Mouse (Mus musculus): ENCODE data around the gene Hspd1. TPM values are rescaled to one million over a fixed set of nuclear protein-coding genes. Genes with fewer than 3 reads are reported as not detected.
A peak's percentile ranks its signal among the peaks of the same experiment; 100 is the strongest.
"Not testable (repeated sequence)": the region's sequence is repeated elsewhere in the genome, so short reads cannot be mapped to it uniquely, and the experiment has no call there.

Hspd1 gene
- 398 and 406 TPM in 2 replicates for polyA plus RNA-seq (2016; fragmentation: Nextera tagmentation; extraction: Ambion mirVana)

GRCm38 (mm10) chr1:55087932-55088610 is at the start of gene Hspd1, which contains the start of gene Hspe1:
TSS of gene Hspd1 (minus strand) at chr1:55088243.
TSS of gene Hspe1 (plus strand) at chr1:55088132.
- Histone ChIP-seq H3K9ac (peak within 1 kb of the TSS; percentile 93), H3K27ac (peak within 1 kb of the TSS; percentile 96), H3K4me1 (peaks cover 49% of the 10 kb centered on the region), H3K4me3 (replicated peaks) (peak within 1 kb of the TSS; percentile 89), H3K4me2 (peak within 1 kb of the TSS; percentile 86), H3K36me3 (replicated peaks) (peaks cover 34% of the 10 kb centered on the region), H3K27me3 (no peaks in the 10 kb centered on the region), H3K9me3 (no peaks in the 10 kb centered on the region)
- ATAC-seq (ENCODE audit: low FRiP score) = peak; percentile 95
- WGBS = under 1% methylated on average over 73 of the region's 76 CpGs

- H3K36me3 ChIP-seq (replicated peaks) = peaks cover 22% of the 10 kb centered on the region; the same call in 1 of the 2 replicates
- no peak overlapping the region for H3K4me3 ChIP-seq (replicated peaks)
- H3K4me1 ChIP-seq = peaks cover 17% of the 10 kb centered on the region
- H3K9me3 ChIP-seq = no peaks in the 10 kb centered on the region
- no peak for ATAC-seq (ENCODE audit: low FRiP score)
- 92% methylated on average over 1 of the region's 1 CpGs for WGBS
- no peak overlapping the region for H3K4me2 ChIP-seq
- H3K27ac ChIP-seq = no peak overlapping the region
- no peak overlapping the region for H3K9ac ChIP-seq
- H3K27me3 ChIP-seq = no peaks in the 10 kb centered on the region
These were observed 47.8 kb upstream of the Hspd1 start for GRCm38 (mm10) chr1:55135846-55136245.

- Histone ChIP-seq H3K36me3 (replicated peaks) (peaks cover 12% of the 10 kb centered on the region; the same call in 1 of the 2 replicates), H3K27me3 (no peaks in the 10 kb centered on the region), H3K4me2 (no peak overlapping the region), H3K4me3 (replicated peaks) (no peak overlapping the region), H3K4me1 (peaks cover 20% of the 10 kb centered on the region), H3K27ac (no peak overlapping the region), H3K9ac (no peak overlapping the region), H3K9me3 (no peaks in the 10 kb centered on the region)
- 85% methylated on average over 3 of the region's 3 CpGs for WGBS
- ATAC-seq (ENCODE audit: low FRiP score) = no peak
These were observed 46.3 kb upstream of the Hspd1 start for GRCm38 (mm10) chr1:55134301-55134700.

GRCm38 (mm10) chr1:55133173-55133572 is 45.1 kb upstream of the Hspd1 start:
- no peak for ATAC-seq (ENCODE audit: low FRiP score)
- WGBS = 79% methylated on average over 2 of the region's 2 CpGs
- no peak overlapping the region for H3K27ac ChIP-seq
- H3K36me3 ChIP-seq (replicated peaks) = peaks cover 8% of the 10 kb centered on the region; the same call in 1 of the 2 replicates
- no peak overlapping the region; the same call in 1 of the 2 replicates for H3K4me2 ChIP-seq
- H3K4me1 ChIP-seq = peaks cover 20% of the 10 kb centered on the region
- H3K4me3 ChIP-seq (replicated peaks) = no peak overlapping the region
- no peaks in the 10 kb centered on the region for H3K27me3 ChIP-seq
- no peak overlapping the region for H3K9ac ChIP-seq
- H3K9me3 ChIP-seq = no peaks in the 10 kb centered on the region

DNA sequence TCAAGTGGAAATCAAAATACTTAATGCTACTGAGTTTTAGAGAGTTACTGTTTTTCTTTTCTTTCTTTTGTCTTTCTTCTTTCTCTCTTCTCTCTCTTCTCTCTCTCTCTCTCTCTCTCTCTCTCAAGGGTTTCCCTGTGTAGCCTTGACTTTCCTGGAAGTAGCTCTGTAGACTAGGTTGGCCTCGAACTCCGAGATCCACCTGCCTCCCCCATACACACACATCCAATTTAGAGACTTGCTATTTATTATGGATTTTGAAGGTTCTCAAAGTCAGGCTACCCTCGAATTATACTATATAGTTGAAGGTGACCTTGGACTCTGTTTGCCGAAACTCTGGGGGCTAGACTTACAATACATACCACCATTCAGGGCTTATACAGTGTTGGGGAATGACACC is 44.3 kb upstream of the Hspd1 start:
- H3K4me1 ChIP-seq = peaks cover 20% of the 10 kb centered on the region
- peak overlapping the region; percentile 97 for H3K9ac ChIP-seq
- no peak overlapping the region for H3K27ac ChIP-seq
- no peaks in the 10 kb centered on the region for H3K27me3 ChIP-seq
- peak overlapping the region; percentile 71 for H3K4me2 ChIP-seq
- WGBS = 79% methylated on average over 4 of the region's 4 CpGs
- no peak for ATAC-seq (ENCODE audit: low FRiP score)
- 0 out of 2 replicates have a peak, but pooled peaks cover 4% of the 10 kb centered on the region for H3K36me3 ChIP-seq (replicated peaks)
- no peaks in the 10 kb centered on the region for H3K9me3 ChIP-seq
- H3K4me3 ChIP-seq (replicated peaks) = peak overlapping the region; percentile 89

DNA sequence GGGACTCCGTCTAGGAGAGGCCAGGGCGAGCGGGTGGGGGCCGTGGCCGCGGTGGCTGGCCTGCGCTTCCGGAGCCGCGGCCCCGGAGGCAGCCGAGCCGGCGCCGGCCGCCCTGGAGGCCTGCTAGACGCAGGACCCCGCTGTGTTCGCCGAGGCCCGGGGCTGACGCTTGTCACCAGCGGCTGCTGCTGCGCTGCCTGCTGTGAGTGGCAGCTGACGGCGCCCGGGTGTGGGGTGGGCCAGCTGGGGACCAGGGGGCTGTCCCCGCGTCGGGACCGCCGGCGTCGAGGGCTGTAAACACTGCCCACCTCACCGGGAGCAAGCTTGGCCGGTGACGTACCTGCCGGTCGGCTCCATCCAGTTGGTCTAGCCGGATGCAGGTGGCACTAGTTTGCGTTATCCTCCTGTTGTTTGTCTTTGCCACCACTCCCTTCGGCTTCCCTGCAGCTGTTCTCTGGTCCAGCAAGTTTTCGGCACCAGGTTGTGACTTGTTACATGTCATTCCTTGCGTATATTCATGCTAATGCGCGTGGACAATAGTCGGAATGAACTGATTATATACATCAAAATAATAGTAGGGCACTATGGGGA is 43.5 kb upstream of the Hspd1 start:
- Histone ChIP-seq H3K9ac (peak overlapping the region; percentile 97), H3K27ac (peak overlapping the region; percentile 98), H3K4me1 (peaks cover 20% of the 10 kb centered on the region), H3K36me3 (replicated peaks) (0 out of 2 replicates have a peak, but pooled peaks cover 4% of the 10 kb centered on the region), H3K27me3 (no peaks in the 10 kb centered on the region), H3K4me3 (replicated peaks) (peak overlapping the region; percentile 89), H3K4me2 (peak overlapping the region; percentile 71), H3K9me3 (no peaks in the 10 kb centered on the region)
- peak; percentile 89 for ATAC-seq (ENCODE audit: low FRiP score)
- WGBS = under 1% methylated on average over 43 of the region's 47 CpGs

GRCm38 (mm10) chr1:55130943-55131401 is 42.9 kb upstream of the Hspd1 start, which contains the start of gene Mob4:
TSS of gene Mob4 (plus strand) at chr1:55131231.
- H3K9me3 ChIP-seq = no peaks in the 10 kb centered on the region
- peak within 1 kb of the TSS; percentile 98 for H3K27ac ChIP-seq
- no peaks in the 10 kb centered on the region for H3K27me3 ChIP-seq
- H3K4me3 ChIP-seq (replicated peaks) = peak within 1 kb of the TSS; percentile 89
- peak within 1 kb of the TSS; percentile 97 for H3K9ac ChIP-seq
- peak; percentile 97 for ATAC-seq (ENCODE audit: low FRiP score)
- H3K4me2 ChIP-seq = peak within 1 kb of the TSS; percentile 71
- H3K4me1 ChIP-seq = peaks cover 20% of the 10 kb centered on the region
- H3K36me3 ChIP-seq (replicated peaks) = 0 out of 2 replicates have a peak, but pooled peaks cover 4% of the 10 kb centered on the region
- under 1% methylated on average over 40 of the region's 42 CpGs for WGBS

GRCm38 (mm10) chr1:55130190-55130916 is 42.3 kb upstream of the Hspd1 start:
- 72% methylated on average over 10 of the region's 10 CpGs for WGBS
- Histone ChIP-seq H3K4me1 (peaks cover 20% of the 10 kb centered on the region), H3K9ac (peak overlapping the region; percentile 97), H3K9me3 (no peaks in the 10 kb centered on the region), H3K36me3 (replicated peaks) (no peaks in the 10 kb centered on the region), H3K4me3 (replicated peaks) (peak overlapping the region; percentile 89), H3K27me3 (no peaks in the 10 kb centered on the region), H3K4me2 (peak overlapping the region; percentile 71), H3K27ac (peak overlapping the region; percentile 98)
- no peak for ATAC-seq (ENCODE audit: low FRiP score)

DNA sequence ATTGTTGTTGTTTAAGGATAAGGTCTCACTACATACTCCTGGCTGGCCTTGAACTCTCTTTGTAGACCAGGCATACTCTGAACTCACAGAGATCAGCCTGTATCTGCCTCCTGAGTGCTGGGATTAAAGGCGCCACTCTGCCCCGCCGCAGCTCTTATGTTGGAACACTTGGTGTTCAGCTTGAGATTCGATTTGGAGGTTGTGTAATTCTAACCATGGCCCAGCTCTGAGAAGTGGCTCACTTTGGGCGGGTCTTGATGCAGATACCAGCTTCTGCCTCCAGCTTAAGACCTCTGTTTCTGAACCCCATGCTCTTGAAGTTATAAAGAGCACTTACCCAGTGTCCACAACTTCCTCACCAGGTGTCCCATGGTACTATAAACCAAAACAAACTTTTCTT is 41.7 kb upstream of the Hspd1 start:
- no peak overlapping the region for H3K4me3 ChIP-seq (replicated peaks)
- no peak overlapping the region for H3K4me2 ChIP-seq
- 94% methylated on average over 5 of the region's 5 CpGs for WGBS
- ATAC-seq (ENCODE audit: low FRiP score) = no peak
- no peaks in the 10 kb centered on the region for H3K36me3 ChIP-seq (replicated peaks)
- H3K9me3 ChIP-seq = no peaks in the 10 kb centered on the region
- H3K27ac ChIP-seq = no peak overlapping the region
- H3K4me1 ChIP-seq = peaks cover 20% of the 10 kb centered on the region
- no peaks in the 10 kb centered on the region for H3K27me3 ChIP-seq
- H3K9ac ChIP-seq = no peak overlapping the region

- 98% methylated on average over 2 of the region's 2 CpGs for WGBS
- not testable (repeated sequence) for H3K36me3 ChIP-seq (replicated peaks); H3K27me3 ChIP-seq; H3K4me1 ChIP-seq; H3K9ac ChIP-seq; ATAC-seq (ENCODE audit: low FRiP score); H3K4me3 ChIP-seq (replicated peaks); H3K27ac ChIP-seq; H3K4me2 ChIP-seq; H3K9me3 ChIP-seq
These were observed 36.1 kb upstream of the Hspd1 start for GRCm38 (mm10) chr1:55124136-55124535.

GRCm38 (mm10) chr1:55123561-55123960 is 35.5 kb upstream of the Hspd1 start:
- Histone ChIP-seq H3K9me3 (no peaks in the 10 kb centered on the region), H3K9ac (no peak overlapping the region), H3K27ac (no peak overlapping the region), H3K36me3 (replicated peaks) (no peaks in the 10 kb centered on the region), H3K4me1 (no peaks in the 10 kb centered on the region), H3K4me2 (no peak overlapping the region), H3K4me3 (replicated peaks) (no peak overlapping the region), H3K27me3 (no peaks in the 10 kb centered on the region)
- WGBS = 92% methylated on average over 2 of the region's 2 CpGs
- no peak for ATAC-seq (ENCODE audit: low FRiP score)

DNA sequence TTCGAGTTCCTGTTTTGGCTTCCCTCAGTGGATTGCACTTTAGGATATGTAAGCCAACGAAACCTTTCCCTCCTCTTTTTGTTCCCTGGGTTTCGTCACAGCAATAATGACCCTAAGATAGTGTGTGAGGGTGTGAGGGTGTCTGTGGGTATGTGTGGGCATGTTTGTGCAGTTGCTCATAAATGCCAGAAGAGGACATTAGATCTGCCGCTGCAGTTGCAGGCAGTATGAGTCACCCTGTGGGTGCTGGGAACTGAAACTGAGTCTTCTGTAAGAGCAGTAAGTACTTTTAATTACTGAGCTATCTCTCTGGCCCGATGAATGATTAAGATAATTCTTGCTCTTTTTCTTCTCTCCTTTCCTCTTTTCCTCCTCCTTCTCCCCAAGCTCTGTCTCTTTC is 35.0 kb upstream of the Hspd1 start:
- Histone ChIP-seq H3K4me2 (no peak overlapping the region), H3K36me3 (replicated peaks) (no peaks in the 10 kb centered on the region), H3K9ac (no peak overlapping the region), H3K4me1 (no peaks in the 10 kb centered on the region), H3K27me3 (no peaks in the 10 kb centered on the region), H3K4me3 (replicated peaks) (no peak overlapping the region), H3K9me3 (no peaks in the 10 kb centered on the region), H3K27ac (no peak overlapping the region)
- no peak for ATAC-seq (ENCODE audit: low FRiP score)
- 86% methylated on average over 5 of the region's 5 CpGs for WGBS
